Mouse (Mus musculus) liver, postnatal 0 days (tissue): Measurements from ENCODE around the gene Gm14440. TPM values are rescaled to one million over a fixed set of nuclear protein-coding genes. Genes with fewer than 3 reads are reported as not detected.
"Not testable (repeated sequence)": the region's sequence is repeated elsewhere in the genome, so short reads cannot be mapped to it uniquely, and the experiment has no call there.

Experiments used
- ATAC-seq: fragments of 200-750 bp; cut with Nextera tagmentation; 2 replicates; pipeline ENCODE4 v1.8.0; 2017; ENCODE audit warnings: mild to moderate bottlenecking, moderate library complexity
- DNase-seq: peaks from one replicate; pipeline ENCODE4 v3.0.0-alpha.2; 2016
- H3K27ac ChIP-seq: fragments of 300-500 bp; sonication (generic); 2 replicates; pipeline ENCODE4 v1.5.1; 2014; ENCODE audit warnings: antibody characterized with exemption, moderate library complexity, mild to moderate bottlenecking, low read depth
- H3K27me3 ChIP-seq: fragments of 300-500 bp; sonication (generic); 2 replicates; pipeline ENCODE4 v1.6.1; 2014; ENCODE audit warnings: low read length, control low read depth, mixed read lengths; ENCODE audit not compliant: insufficient read depth
- H3K36me3 ChIP-seq: fragments of 300-500 bp; sonication (generic); replicated peaks from 2 replicates; pipeline ENCODE4 v1.6.1; 2014; ENCODE audit warnings: mild to moderate bottlenecking, control low read depth, low read length, moderate library complexity, mixed read lengths; ENCODE audit not compliant: insufficient read depth
- H3K4me1 ChIP-seq: fragments of 300-500 bp; sonication (generic); 2 replicates; pipeline ENCODE4 v1.6.1; 2014; ENCODE audit warnings: antibody characterized with exemption, mild to moderate bottlenecking, control low read depth; ENCODE audit not compliant: insufficient read depth
- H3K4me2 ChIP-seq: fragments of 300-500 bp; sonication (generic); 2 replicates; pipeline ENCODE4 v1.6.1; 2014; ENCODE audit warnings: low read depth, mild to moderate bottlenecking, low read length, moderate library complexity, mixed read lengths
- H3K4me3 ChIP-seq: fragments of 300-500 bp; sonication (generic); 2 replicates; pipeline ENCODE4 v1.5.1; 2014; ENCODE audit warnings: low read depth, low read length
- H3K9ac ChIP-seq: fragments of 300-500 bp; sonication (generic); replicated peaks from 2 replicates; pipeline ENCODE4 v1.6.1; 2014; ENCODE audit warnings: mild to moderate bottlenecking, moderate library complexity
- H3K9me3 ChIP-seq: fragments of 300-500 bp; sonication (generic); 2 replicates; pipeline ENCODE4 v1.6.1; 2016; ENCODE audit warnings: mild to moderate bottlenecking, control low read depth, low read length, mixed read lengths
- WGBS: fragments of 180-500 bp; shearing (Covaris S2); extraction: QIAGEN DNeasy Blood & Tissue Kit; methylation state at CpG from one replicate; pipeline ENCODE4 v1.1.7; 2014; ENCODE audit not compliant: insufficient replicate concordance; 5-methylcytosine and 5-hydroxymethylcytosine counted together
- polyA plus RNA-seq: library from polyadenylated mRNA; unstranded; fragments of >200 nt; fragmentation: Nextera tagmentation; extraction: Ambion mirVana; gene quantifications from 2 replicates; pipeline ENCODE4 v1.2.1, GENCODE M21; 2015

Gm14440 gene
- not detected in 2 replicates for polyA plus RNA-seq

DNA sequence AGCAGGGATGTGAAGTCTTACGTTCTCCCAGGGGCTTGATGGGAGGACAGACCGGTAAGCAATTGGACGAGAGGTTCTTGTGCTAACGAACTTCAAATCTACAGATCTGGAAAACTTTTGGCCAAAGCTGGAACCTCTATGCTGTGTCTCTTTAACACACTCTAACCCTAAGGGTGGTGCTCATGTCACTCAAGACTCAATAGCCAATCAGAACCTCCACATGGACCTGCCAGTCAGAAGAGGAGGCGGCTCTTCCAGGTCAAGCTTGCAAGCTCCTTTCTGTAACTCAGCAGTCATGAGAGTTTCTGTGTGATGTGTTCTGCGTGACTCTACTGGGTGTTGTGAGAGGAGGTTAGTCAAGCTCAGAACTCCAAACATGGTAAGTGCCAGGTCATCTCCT is at the start of gene Gm14440:
TSS of gene Gm14440 (plus strand) at position 301 of the 400 bp plus-strand sequence.
- not testable (repeated sequence) for DNase-seq, H3K27me3 ChIP-seq, H3K9ac ChIP-seq, H3K4me3 ChIP-seq, H3K27ac ChIP-seq, H3K4me2 ChIP-seq, H3K9me3 ChIP-seq, ATAC-seq, H3K36me3 ChIP-seq, H3K4me1 ChIP-seq
- no CpG with 5 or more reads among the region's 6 CpGs for WGBS

Other genes with a start within 250 kb of the Gm14440 start
- 0.39 TPM in 1 of 2 replicates, not detected in the other for gene Gm14393, start 207.3 kb upstream of the Gm14440 start, polyA plus RNA-seq
- gene Gm14399, start 133.1 kb upstream of the Gm14440 start, polyA plus RNA-seq, result 1.2 and 2.4 TPM in 2 replicates
- gene Gm14443, start 99.3 kb upstream of the Gm14440 start, polyA plus RNA-seq, result 0.08 TPM in 1 of 2 replicates, not detected in the other
- 0.22 and 1.4 TPM in 2 replicates for gene Gm14391, start 68.2 kb upstream of the Gm14440 start, polyA plus RNA-seq
- 2.5 and 2.8 TPM in 2 replicates for gene Gm4631, start 63.1 kb downstream of the Gm14440 start, polyA plus RNA-seq
- gene Zfp968, start 97.3 kb downstream of the Gm14440 start, polyA plus RNA-seq, result 1.2 and 1.8 TPM in 2 replicates
- gene Gm4724, start 160.7 kb downstream of the Gm14440 start, polyA plus RNA-seq, result 2.5 and 3.7 TPM in 2 replicates
- gene Zfp965, start 194.9 kb downstream of the Gm14440 start, polyA plus RNA-seq, result 1.6 and 1.8 TPM in 2 replicates